Mouse (Mus musculus): ENCODE results near the gene Tlr9. TPM values are rescaled to one million over a fixed set of nuclear protein-coding genes. Genes with fewer than 3 reads are reported as not detected.

Tlr9 gene
- polyA plus RNA-seq, 1 experiment, result 3.8 TPM

DNA sequence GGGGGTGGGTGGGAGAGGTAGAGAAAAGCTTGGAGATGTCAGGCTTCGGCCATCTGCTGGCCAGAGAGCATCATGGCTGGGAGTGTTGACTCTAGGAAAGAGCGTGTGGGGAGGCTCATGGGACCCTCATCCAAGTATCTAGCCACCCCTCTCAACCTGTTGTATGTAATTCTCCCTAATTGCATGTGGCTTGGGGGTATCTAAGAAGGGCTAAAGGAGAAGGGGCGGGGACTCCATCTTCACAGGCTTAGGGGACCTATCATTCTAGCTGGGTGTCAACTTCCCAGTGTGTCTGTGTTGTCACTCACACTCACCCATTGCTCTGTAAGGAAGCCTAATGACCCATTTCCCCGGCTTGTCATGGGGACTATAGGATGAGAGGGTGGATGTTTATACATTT lies 9.4 kb downstream of the Tlr9 start:
- no peaks in the 10 kb centered on the region for H3K4me1 ChIP-seq (ENCODE audit: control insufficient read depth, insufficient read depth, insufficient read length, low read length)
- H3K27me3 ChIP-seq (ENCODE audit: control insufficient read depth, insufficient read depth, low read length), result no peaks in the 10 kb centered on the region
- no peak for TF ChIP-seq CTCF (IDR thresholded peaks at IDR 0.05; ENCODE audit: extremely low read depth, insufficient read length, insufficient replicate concordance, low read depth, low read length)
- H3K4me3 ChIP-seq (ENCODE audit: low read depth, low read length), result no peak overlapping the region
- 86% methylated on average over 4 of the region's 4 CpGs for WGBS
- no peak overlapping the region for H3K27ac ChIP-seq (ENCODE audit: insufficient read depth, low read depth, low read length)
- H3K36me3 ChIP-seq (ENCODE audit: control insufficient read depth, insufficient read depth, low read length), result peaks cover 41% of the 10 kb centered on the region

DNA sequence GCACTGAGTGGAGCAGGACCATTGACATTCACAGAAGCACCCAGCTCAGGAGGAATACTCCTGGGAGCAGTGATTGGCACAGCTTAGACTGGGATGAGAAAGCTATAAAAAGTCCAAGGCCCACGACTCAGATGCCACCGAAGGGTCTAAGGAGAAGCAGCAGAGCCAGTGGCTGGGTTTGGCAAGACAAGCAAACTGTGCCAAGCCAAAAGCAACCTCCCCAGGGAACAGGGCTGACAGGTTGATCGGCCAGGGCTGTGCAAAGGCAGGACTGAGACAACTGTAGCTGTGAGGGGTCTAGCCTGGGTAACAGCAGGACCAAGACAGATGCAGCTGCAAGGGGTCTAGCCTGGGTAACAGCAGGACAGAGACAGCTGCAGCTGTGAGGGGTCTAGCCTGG lies 10.6 kb downstream of the Tlr9 start:
- WGBS, result 89% methylated on average over 3 of the region's 3 CpGs
- TF ChIP-seq POLR2A (IDR thresholded peaks at IDR 0.05; ENCODE audit: low read depth, low read length) (no peak), CTCF (IDR thresholded peaks at IDR 0.05; ENCODE audit: extremely low read depth, insufficient read length, insufficient replicate concordance, low read depth, low read length) (no peak)
- Histone ChIP-seq H3K4me3 (ENCODE audit: low read depth, low read length) (no peak overlapping the region), H3K4me1 (ENCODE audit: control insufficient read depth, insufficient read depth, insufficient read length, low read length) (no peaks in the 10 kb centered on the region), H3K27me3 (ENCODE audit: control insufficient read depth, insufficient read depth, low read length) (no peaks in the 10 kb centered on the region), H3K36me3 (ENCODE audit: control insufficient read depth, insufficient read depth, low read length) (peaks cover 52% of the 10 kb centered on the region), H3K27ac (ENCODE audit: insufficient read depth, low read depth, low read length) (no peak overlapping the region)

DNA sequence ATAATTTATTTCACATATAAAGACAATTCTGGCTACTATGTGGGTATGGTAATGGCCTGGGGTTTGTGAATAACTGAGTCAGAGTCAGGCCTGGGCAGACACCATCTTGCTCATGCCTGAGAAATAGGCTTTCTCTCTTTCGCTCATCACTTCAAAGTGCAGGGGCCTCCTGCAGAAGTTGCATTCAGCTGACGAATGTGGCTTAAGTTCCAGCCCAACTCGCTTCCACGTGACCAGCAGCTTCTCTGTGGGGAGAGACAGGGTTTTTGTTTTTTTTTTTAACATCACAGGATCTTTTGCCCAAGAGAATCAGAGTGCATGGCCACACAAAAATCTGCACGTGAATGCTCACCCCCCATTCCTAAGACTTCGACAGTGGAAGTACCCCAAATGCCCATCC lies 11.6 kb downstream of the Tlr9 start:
- WGBS, result 85% methylated on average over 6 of the region's 6 CpGs
- Histone ChIP-seq H3K27ac (ENCODE audit: insufficient read depth, low read depth, low read length) (no peak overlapping the region), H3K36me3 (ENCODE audit: control insufficient read depth, insufficient read depth, low read length) (peaks cover 61% of the 10 kb centered on the region), H3K4me3 (ENCODE audit: low read depth, low read length) (no peak overlapping the region), H3K4me1 (ENCODE audit: control insufficient read depth, insufficient read depth, insufficient read length, low read length) (no peaks in the 10 kb centered on the region), H3K27me3 (ENCODE audit: control insufficient read depth, insufficient read depth, low read length) (no peaks in the 10 kb centered on the region)
- TF ChIP-seq POLR2A (IDR thresholded peaks at IDR 0.05; ENCODE audit: low read depth, low read length), result no peak
- TF ChIP-seq CTCF (IDR thresholded peaks at IDR 0.05; ENCODE audit: extremely low read depth, insufficient read length, insufficient replicate concordance, low read depth, low read length), result no peak

DNA sequence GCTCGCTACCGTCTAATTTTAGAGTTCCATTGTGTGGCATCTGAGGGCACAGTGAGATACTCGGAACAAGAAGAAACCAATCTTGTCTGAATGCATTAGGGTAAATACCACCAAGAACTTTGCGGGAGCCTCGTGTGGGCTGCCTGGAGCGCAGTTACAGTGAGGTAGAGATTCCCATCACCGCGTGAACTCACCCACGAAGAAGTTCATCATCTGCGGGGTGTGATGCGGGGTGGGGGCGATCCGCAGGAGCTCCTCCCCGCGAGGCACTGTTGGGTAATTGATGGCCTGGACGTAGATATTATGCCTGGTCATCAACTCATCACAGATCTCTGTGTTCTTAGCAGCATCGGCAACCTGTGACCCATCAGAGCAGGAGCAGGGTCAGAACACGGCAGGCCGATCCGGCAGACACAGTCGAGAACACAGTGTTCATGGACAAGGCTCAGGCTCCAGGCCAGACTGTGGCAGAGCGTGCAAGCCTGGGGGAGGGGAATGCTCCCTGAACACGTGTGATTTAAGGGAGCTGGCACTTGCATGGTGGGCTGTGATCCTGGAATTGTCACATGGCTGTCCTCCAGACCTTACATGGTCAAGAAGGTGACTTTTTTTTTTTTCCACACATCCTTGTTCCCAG lies 12.9 kb downstream of the Tlr9 start:
- WGBS, result 91% methylated on average over 23 of the region's 23 CpGs
- Histone ChIP-seq H3K4me3 (ENCODE audit: low read depth, low read length) (no peak overlapping the region), H3K36me3 (ENCODE audit: control insufficient read depth, insufficient read depth, low read length) (peaks cover 74% of the 10 kb centered on the region), H3K27me3 (ENCODE audit: control insufficient read depth, insufficient read depth, low read length) (no peaks in the 10 kb centered on the region), H3K27ac (ENCODE audit: insufficient read depth, low read depth, low read length) (no peak overlapping the region), H3K4me1 (ENCODE audit: control insufficient read depth, insufficient read depth, insufficient read length, low read length) (no peaks in the 10 kb centered on the region)
- TF ChIP-seq CTCF (IDR thresholded peaks at IDR 0.05; ENCODE audit: extremely low read depth, insufficient read length, insufficient replicate concordance, low read depth, low read length) (no peak), POLR2A (IDR thresholded peaks at IDR 0.05; ENCODE audit: low read depth, low read length) (no peak)

DNA sequence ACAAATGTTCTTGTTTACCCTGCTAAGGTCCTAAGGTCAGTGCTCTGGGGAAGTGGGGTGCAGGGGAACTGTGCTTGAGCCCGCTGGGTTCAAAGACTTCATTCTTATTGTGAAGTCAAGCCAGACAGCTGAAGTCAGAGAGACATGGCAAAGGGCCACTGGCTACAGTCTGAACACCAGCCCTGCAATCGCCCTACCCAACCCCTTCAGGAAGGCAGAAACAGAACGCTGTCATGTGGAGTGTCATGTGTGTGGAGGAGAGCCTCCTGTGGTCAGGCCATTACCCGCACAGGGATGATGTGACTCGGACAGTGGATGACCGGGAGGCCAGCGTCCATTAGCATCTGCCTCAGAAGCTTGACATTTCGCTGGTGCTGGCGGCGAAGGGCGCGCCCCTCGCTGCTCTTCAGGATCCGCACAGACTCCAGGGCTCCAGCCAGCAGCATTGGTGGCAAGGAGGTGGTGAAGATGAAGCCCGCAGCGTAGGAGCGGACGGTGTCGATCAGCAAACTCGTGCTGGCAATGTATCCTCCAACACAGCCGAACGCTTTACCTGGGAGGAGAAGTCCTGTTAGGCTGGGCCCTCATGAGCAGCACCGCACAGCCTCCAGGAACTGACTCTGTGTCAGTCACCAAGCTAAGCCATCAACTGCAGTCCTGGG lies 13.9 kb downstream of the Tlr9 start:
- no peak overlapping the region for H3K4me3 ChIP-seq (ENCODE audit: low read depth, low read length)
- no peak for TF ChIP-seq CTCF (IDR thresholded peaks at IDR 0.05; ENCODE audit: extremely low read depth, insufficient read length, insufficient replicate concordance, low read depth, low read length)
- H3K4me1 ChIP-seq (ENCODE audit: control insufficient read depth, insufficient read depth, insufficient read length, low read length), result no peaks in the 10 kb centered on the region
- H3K27me3 ChIP-seq (ENCODE audit: control insufficient read depth, insufficient read depth, low read length), result no peaks in the 10 kb centered on the region
- peaks cover 82% of the 10 kb centered on the region for H3K36me3 ChIP-seq (ENCODE audit: control insufficient read depth, insufficient read depth, low read length)
- H3K27ac ChIP-seq (ENCODE audit: insufficient read depth, low read depth, low read length), result no peak overlapping the region
- 88% methylated on average over 23 of the region's 23 CpGs for WGBS

DNA sequence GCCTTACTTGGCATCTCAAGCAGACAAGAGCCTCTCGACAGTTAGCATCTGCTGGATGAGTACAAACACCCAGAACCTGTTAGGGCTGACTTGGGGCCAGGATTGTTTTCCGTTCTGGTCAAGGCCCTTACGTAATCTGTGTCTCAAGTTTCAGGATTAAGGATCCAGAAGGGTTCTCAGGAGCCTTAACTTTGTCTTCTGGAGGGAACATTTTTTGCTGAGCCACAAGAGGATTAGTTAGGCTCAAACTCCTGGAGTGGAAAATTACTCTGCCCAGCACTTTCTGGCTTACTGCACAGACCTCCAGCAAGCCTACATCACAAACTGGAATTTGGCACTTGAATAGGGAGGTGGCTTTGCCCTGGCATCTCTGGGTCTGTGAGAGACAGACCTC lies 14.4 kb downstream of the Tlr9 start:
- Histone ChIP-seq H3K27ac (ENCODE audit: insufficient read depth, low read depth, low read length) (no peak overlapping the region), H3K36me3 (ENCODE audit: control insufficient read depth, insufficient read depth, low read length) (peaks cover 85% of the 10 kb centered on the region)
- 89% methylated on average over 3 of the region's 3 CpGs for WGBS

DNA sequence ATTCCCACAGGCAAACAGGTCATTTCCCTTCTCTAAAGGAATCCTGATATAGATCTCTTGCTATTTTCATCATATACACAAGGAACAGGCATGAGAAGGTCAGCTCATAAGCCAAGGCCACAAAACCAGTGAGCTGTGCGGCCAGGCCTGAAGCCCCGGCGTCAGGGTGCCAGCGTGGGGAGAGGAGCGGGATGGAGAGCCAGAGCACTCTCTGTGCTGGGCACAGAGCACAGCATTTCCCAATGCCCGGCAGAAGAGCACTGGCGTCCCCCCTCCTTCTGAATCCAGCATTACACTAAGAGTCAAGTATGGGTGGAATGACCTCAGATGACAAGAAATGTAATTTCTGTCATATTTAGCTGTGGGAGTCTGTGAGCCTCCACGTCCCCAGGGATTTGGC lies 15.0 kb downstream of the Tlr9 start:
- H3K27me3 ChIP-seq (ENCODE audit: control insufficient read depth, insufficient read depth, low read length), result no peaks in the 10 kb centered on the region
- TF ChIP-seq POLR2A (IDR thresholded peaks at IDR 0.05; ENCODE audit: low read depth, low read length) (no peak), CTCF (IDR thresholded peaks at IDR 0.05; ENCODE audit: extremely low read depth, insufficient read length, insufficient replicate concordance, low read depth, low read length) (no peak)
- H3K4me3 ChIP-seq (ENCODE audit: low read depth, low read length), result no peak overlapping the region
- H3K27ac ChIP-seq (ENCODE audit: insufficient read depth, low read depth, low read length), result no peak overlapping the region
- no peaks in the 10 kb centered on the region for H3K4me1 ChIP-seq (ENCODE audit: control insufficient read depth, insufficient read depth, insufficient read length, low read length)
- H3K36me3 ChIP-seq (ENCODE audit: control insufficient read depth, insufficient read depth, low read length), result peaks cover 91% of the 10 kb centered on the region
- WGBS, result 90% methylated on average over 8 of the region's 8 CpGs

More for the DNA sequence above, 14.4 kb downstream of the Tlr9 start:
- no peaks in the 10 kb centered on the region for H3K4me1 ChIP-seq (ENCODE audit: control insufficient read depth, insufficient read depth, insufficient read length, low read length)
- no peak overlapping the region for H3K4me3 ChIP-seq (ENCODE audit: low read depth, low read length)
- TF ChIP-seq POLR2A (IDR thresholded peaks at IDR 0.05; ENCODE audit: low read depth, low read length) (no peak), CTCF (IDR thresholded peaks at IDR 0.05; ENCODE audit: extremely low read depth, insufficient read length, insufficient replicate concordance, low read depth, low read length) (no peak)
- no peaks in the 10 kb centered on the region for H3K27me3 ChIP-seq (ENCODE audit: control insufficient read depth, insufficient read depth, low read length)

Data from small intestine, adult 2 months (tissue).